Mouse (Mus musculus) thymus, postnatal 36 days (tissue): ENCODE measurements around the gene Erbb4.

Source experiments
- DNase-seq, 2 experiments: peaks; one replicate each; pipeline ENCODE4 v3.0.0; 2022; ENCODE audit warnings: mixed read lengths in 2 of 2

Erbb4 gene

GRCm38 (mm10) chr1:68047139-68047538 is 1060.7 kb downstream of the Erbb4 start:
- no peak for DNase-seq

- DNase-seq = no peak
Observed at GRCm38 (mm10) chr1:68046551-68046970, 1061.3 kb downstream of the Erbb4 start.

- DNase-seq = no peak
Observed at GRCm38 (mm10) chr1:68024086-68024940, 1083.5 kb downstream of the Erbb4 start.

- no peak for DNase-seq
Observed at GRCm38 (mm10) chr1:68020020-68020419, 1087.8 kb downstream of the Erbb4 start.

GRCm38 (mm10) chr1:68019618-68020017 is 1088.2 kb downstream of the Erbb4 start:
- DNase-seq = no peak
